Mouse (Mus musculus) midbrain, embryonic 14.5 days (tissue): ENCODE data around the gene Prrg4. TPM values are rescaled to one million over a fixed set of nuclear protein-coding genes. Genes with fewer than 3 reads are reported as not detected.
A peak's percentile ranks its signal among the peaks of the same experiment; 100 is the strongest.

ENCODE experiments used
- ATAC-seq: fragments of 200-750 bp; cut with Nextera tagmentation; 2 replicates; pipeline ENCODE4 v1.8.0; 2017; ENCODE audit warnings: moderate number of reproducible peaks, moderate library complexity; ENCODE audit not compliant: low FRiP score, low TSS enrichment
- DNase-seq: peaks from one replicate; pipeline ENCODE4 v3.0.0-alpha.2; 2015
- H3K27ac ChIP-seq: fragments of 300-500 bp; sonication (generic); replicated peaks from 2 replicates; pipeline ENCODE4 v1.5.1; 2014; ENCODE audit warnings: mild to moderate bottlenecking, low read depth, low read length, moderate library complexity
- H3K27me3 ChIP-seq: fragments of 300-500 bp; sonication (generic); 2 replicates; pipeline ENCODE4 v1.6.1; 2014; ENCODE audit warnings: low read length, control low read depth, mixed read lengths; ENCODE audit not compliant: control insufficient read depth, insufficient read depth
- H3K36me3 ChIP-seq: fragments of 300-500 bp; sonication (generic); 2 replicates; pipeline ENCODE4 v1.6.1; 2014; ENCODE audit warnings: low read length, control low read depth; ENCODE audit not compliant: control insufficient read depth, insufficient read depth
- H3K4me1 ChIP-seq: fragments of 300-500 bp; sonication (generic); 2 replicates; pipeline ENCODE4 v1.6.1; 2014; ENCODE audit warnings: mild to moderate bottlenecking, antibody characterized with exemption, low read length, control low read depth; ENCODE audit not compliant: control insufficient read depth, insufficient read depth
- H3K4me2 ChIP-seq: fragments of 300-500 bp; sonication (generic); 2 replicates; pipeline ENCODE4 v1.6.1; 2014; ENCODE audit warnings: mild to moderate bottlenecking, low read length, moderate library complexity
- H3K4me3 ChIP-seq: fragments of 300-500 bp; sonication (generic); replicated peaks from 2 replicates; pipeline ENCODE4 v1.5.1; 2014; ENCODE audit warnings: low read depth, low read length
- H3K9ac ChIP-seq: fragments of 300-500 bp; sonication (generic); replicated peaks from 2 replicates; pipeline ENCODE4 v1.6.1; 2014; ENCODE audit warnings: mild to moderate bottlenecking, low read length, moderate library complexity
- H3K9me3 ChIP-seq: fragments of 300-500 bp; sonication (generic); 2 replicates; pipeline ENCODE4 v1.6.1; 2016; ENCODE audit warnings: low read length, control low read depth, mixed read lengths; ENCODE audit not compliant: control insufficient read depth
- WGBS: fragments of 180-500 bp; shearing (Covaris S2); extraction: QIAGEN DNeasy Blood & Tissue Kit; methylation state at CpG from one replicate; pipeline ENCODE4 v1.1.7; 2014; 5-methylcytosine and 5-hydroxymethylcytosine counted together
- polyA plus RNA-seq: library from polyadenylated mRNA; unstranded; fragments of >200 nt; fragmentation: Nextera tagmentation; extraction: Ambion mirVana; gene quantifications from 2 replicates; pipeline ENCODE4 v1.2.1, GENCODE M21; 2014

Gene Prrg4
- polyA plus RNA-seq, 1 experiment from 2014 or later: 0.11 TPM

- Histone ChIP-seq H3K27me3 (peaks cover 19% of the 10 kb centered on the region; the same call in 1 of the 2 replicates), H3K27ac (no peak overlapping the region), H3K9ac (no peak overlapping the region), H3K4me2 (peak overlapping the region; percentile 99), H3K4me3 (peak overlapping the region; percentile 51; the same call in 1 of the 2 replicates), H3K4me1 (0 out of 2 replicates have a peak, but pooled peaks cover 7% of the 10 kb centered on the region), H3K9me3 (no peaks in the 10 kb centered on the region), H3K36me3 (no peaks in the 10 kb centered on the region)
- ATAC-seq: no peak
- DNase-seq: peak; percentile 5
- 36% methylated on average over 16 of the region's 16 CpGs for WGBS
Observed at GRCm38 (mm10) chr2:104848235-104849161, 1.2 kb downstream of the Prrg4 start.

GRCm38 (mm10) chr2:104847645-104848044 lies 2.0 kb downstream of the Prrg4 start:
- no peak for ATAC-seq
- Histone ChIP-seq H3K36me3 (no peaks in the 10 kb centered on the region), H3K27me3 (peaks cover 19% of the 10 kb centered on the region; the same call in 1 of the 2 replicates), H3K9ac (no peak overlapping the region), H3K4me2 (no peak overlapping the region), H3K9me3 (no peaks in the 10 kb centered on the region), H3K4me1 (0 out of 2 replicates have a peak, but pooled peaks cover 7% of the 10 kb centered on the region), H3K27ac (no peak overlapping the region), H3K4me3 (no peak overlapping the region)
- DNase-seq: peak; percentile 66
- WGBS: 56% methylated on average over 2 of the region's 2 CpGs

GRCm38 (mm10) chr2:104846638-104847414 lies 2.9 kb downstream of the Prrg4 start:
- H3K36me3 ChIP-seq: no peaks in the 10 kb centered on the region
- no peak overlapping the region for H3K9ac ChIP-seq
- ATAC-seq (peak; percentile 48; the same call in 1 of the 2 replicates), DNase-seq (peak; percentile 11)
- H3K4me1 ChIP-seq: 0 out of 2 replicates have a peak, but pooled peaks cover 7% of the 10 kb centered on the region
- H3K4me2 ChIP-seq: no peak overlapping the region
- H3K4me3 ChIP-seq: no peak overlapping the region
- no peaks in the 10 kb centered on the region for H3K9me3 ChIP-seq
- WGBS: 32% methylated on average over 4 of the region's 4 CpGs
- H3K27ac ChIP-seq: no peak overlapping the region
- peaks cover 19% of the 10 kb centered on the region; the same call in 1 of the 2 replicates for H3K27me3 ChIP-seq

- Histone ChIP-seq H3K4me3 (no peak overlapping the region), H3K27ac (no peak overlapping the region), H3K36me3 (no peaks in the 10 kb centered on the region), H3K4me2 (no peak overlapping the region), H3K9ac (no peak overlapping the region), H3K4me1 (no peaks in the 10 kb centered on the region), H3K9me3 (no peaks in the 10 kb centered on the region), H3K27me3 (no peaks in the 10 kb centered on the region)
- DNase-seq (no peak), ATAC-seq (no peak)
Observed at GRCm38 (mm10) chr2:104842559-104842958, 7.1 kb downstream of the Prrg4 start.

GRCm38 (mm10) chr2:104841736-104842135 lies 7.9 kb downstream of the Prrg4 start:
- Histone ChIP-seq H3K4me2 (no peak overlapping the region), H3K9ac (no peak overlapping the region), H3K27ac (no peak overlapping the region), H3K4me3 (no peak overlapping the region), H3K36me3 (no peaks in the 10 kb centered on the region), H3K4me1 (no peaks in the 10 kb centered on the region), H3K27me3 (no peaks in the 10 kb centered on the region), H3K9me3 (no peaks in the 10 kb centered on the region)
- WGBS: 89% methylated on average over 7 of the region's 7 CpGs
- ATAC-seq: no peak
- DNase-seq: no peak

GRCm38 (mm10) chr2:104840974-104841373 lies 8.7 kb downstream of the Prrg4 start:
- no peak overlapping the region for H3K9ac ChIP-seq
- H3K27me3 ChIP-seq: no peaks in the 10 kb centered on the region
- H3K9me3 ChIP-seq: no peaks in the 10 kb centered on the region
- no peaks in the 10 kb centered on the region for H3K4me1 ChIP-seq
- DNase-seq (no peak), ATAC-seq (no peak)
- H3K4me2 ChIP-seq: no peak overlapping the region
- no peak overlapping the region for H3K27ac ChIP-seq
- H3K36me3 ChIP-seq: no peaks in the 10 kb centered on the region
- no peak overlapping the region for H3K4me3 ChIP-seq

- H3K4me2 ChIP-seq: no peak overlapping the region
- DNase-seq (no peak), ATAC-seq (no peak)
- no peaks in the 10 kb centered on the region for H3K27me3 ChIP-seq
- H3K9ac ChIP-seq: no peak overlapping the region
- no peaks in the 10 kb centered on the region for H3K9me3 ChIP-seq
- no peaks in the 10 kb centered on the region for H3K4me1 ChIP-seq
- H3K36me3 ChIP-seq: no peaks in the 10 kb centered on the region
- WGBS: 90% methylated on average over 2 of the region's 2 CpGs
- H3K27ac ChIP-seq: no peak overlapping the region
- no peak overlapping the region for H3K4me3 ChIP-seq
Observed at GRCm38 (mm10) chr2:104832486-104832885, 17.2 kb downstream of the Prrg4 start.

- H3K4me3 ChIP-seq: no peak overlapping the region
- no peaks in the 10 kb centered on the region for H3K4me1 ChIP-seq
- H3K4me2 ChIP-seq: no peak overlapping the region
- H3K27ac ChIP-seq: no peak overlapping the region
- H3K9me3 ChIP-seq: no peaks in the 10 kb centered on the region
- no peak for DNase-seq
- no peak for ATAC-seq
- no peak overlapping the region for H3K9ac ChIP-seq
- no peaks in the 10 kb centered on the region for H3K36me3 ChIP-seq
- 84% methylated on average over 4 of the region's 4 CpGs for WGBS
- H3K27me3 ChIP-seq: no peaks in the 10 kb centered on the region
Observed at GRCm38 (mm10) chr2:104826191-104826590, 23.5 kb downstream of the Prrg4 start.
